Mouse (Mus musculus) liver, embryonic 12.5 days (tissue): ENCODE data around the gene Dpp6. TPM values are rescaled to one million over a fixed set of nuclear protein-coding genes. Genes with fewer than 3 reads are reported as not detected.

Experiments
- ATAC-seq: fragments of 200-750 bp; cut with Nextera tagmentation; 2 replicates; pipeline ENCODE4 v1.8.0; 2017; ENCODE audit warnings: moderate number of reproducible peaks, mild to moderate bottlenecking, moderate library complexity
- H3K27ac ChIP-seq: fragments of 300-500 bp; sonication (generic); 2 replicates; pipeline ENCODE4 v1.5.1; 2016; ENCODE audit warnings: mild to moderate bottlenecking
- H3K27me3 ChIP-seq: fragments of 300-500 bp; sonication (generic); replicated peaks from 2 replicates; pipeline ENCODE4 v1.6.1; 2016; ENCODE audit warnings: mild to moderate bottlenecking, moderate library complexity
- H3K36me3 ChIP-seq: fragments of 300-500 bp; sonication (generic); 2 replicates; pipeline ENCODE4 v1.6.1; 2016; ENCODE audit warnings: mild to moderate bottlenecking, moderate library complexity
- H3K4me1 ChIP-seq: fragments of 300-500 bp; sonication (generic); 2 replicates; pipeline ENCODE4 v1.6.1; 2016
- H3K4me2 ChIP-seq: fragments of 300-500 bp; sonication (generic); 2 replicates; pipeline ENCODE4 v1.6.1; 2016; ENCODE audit warnings: mild to moderate bottlenecking, moderate library complexity
- H3K4me3 ChIP-seq: fragments of 300-500 bp; sonication (generic); 2 replicates; pipeline ENCODE4 v1.5.1; 2016; ENCODE audit warnings: mild to moderate bottlenecking, moderate library complexity
- H3K9ac ChIP-seq: fragments of 300-500 bp; sonication (generic); 2 replicates; pipeline ENCODE4 v1.6.1; 2016; ENCODE audit warnings: mild to moderate bottlenecking, moderate library complexity
- H3K9me3 ChIP-seq: fragments of 300-500 bp; sonication (generic); replicated peaks from 2 replicates; pipeline ENCODE4 v1.6.1; 2016; ENCODE audit warnings: mild to moderate bottlenecking, moderate library complexity
- WGBS: fragments of 180-500 bp; shearing (Covaris S2); methylation state at CpG from one replicate; pipeline ENCODE4 v1.1.7; 2016; ENCODE audit not compliant: insufficient replicate concordance; 5-methylcytosine and 5-hydroxymethylcytosine counted together
- polyA plus RNA-seq: library from polyadenylated mRNA; unstranded; fragments of >200 nt; fragmentation: Nextera tagmentation; extraction: Ambion mirVana; gene quantifications from 2 replicates; pipeline ENCODE4 v1.2.1, GENCODE M21; 2016

Gene Dpp6
- polyA plus RNA-seq, 1 experiment from 2014 or later = 0.67 TPM

- 25% methylated on average over 2 of the region's 2 CpGs for WGBS
- H3K4me1 ChIP-seq = no peaks in the 10 kb centered on the region
- no peak overlapping the region for H3K9ac ChIP-seq
- no peak overlapping the region for H3K4me3 ChIP-seq
- H3K36me3 ChIP-seq = no peaks in the 10 kb centered on the region
- no peak for ATAC-seq
- no peak overlapping the region for H3K4me2 ChIP-seq
- no peaks in the 10 kb centered on the region; the same call in 1 of the 2 replicates for H3K27me3 ChIP-seq
- no peaks in the 10 kb centered on the region for H3K9me3 ChIP-seq
- H3K27ac ChIP-seq = no peak overlapping the region
Observed at GRCm38 (mm10) chr5:27724460-27724859, 907.5 kb downstream of the Dpp6 start.

DNA sequence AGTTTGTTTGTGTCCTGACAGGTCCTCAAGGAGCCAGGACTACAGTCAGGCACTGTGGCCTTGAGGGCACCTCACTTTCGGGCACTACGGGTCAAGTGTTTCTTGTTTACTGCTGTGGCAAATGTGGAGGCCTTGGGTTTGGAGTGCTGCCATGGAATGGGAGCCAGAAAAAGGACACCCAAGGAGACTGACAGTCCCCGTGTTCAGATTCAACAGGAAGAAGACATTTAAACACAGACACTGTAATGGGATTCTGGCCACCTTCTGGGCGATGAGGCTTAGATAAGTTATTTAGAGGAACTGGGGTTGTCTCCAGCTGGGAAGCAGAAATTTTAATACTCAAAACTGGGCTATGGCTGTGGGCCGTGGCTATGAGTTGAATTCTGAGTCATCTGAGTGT lies 913.7 kb downstream of the Dpp6 start:
- no peak overlapping the region for H3K4me2 ChIP-seq
- H3K9me3 ChIP-seq = no peaks in the 10 kb centered on the region
- ATAC-seq = no peak
- H3K36me3 ChIP-seq = no peaks in the 10 kb centered on the region
- H3K4me3 ChIP-seq = no peak overlapping the region
- H3K4me1 ChIP-seq = no peaks in the 10 kb centered on the region
- WGBS = 54% methylated on average over 5 of the region's 5 CpGs
- H3K27me3 ChIP-seq = no peaks in the 10 kb centered on the region; the same call in none of the 2 replicates
- no peak overlapping the region for H3K9ac ChIP-seq
- H3K27ac ChIP-seq = no peak overlapping the region

DNA sequence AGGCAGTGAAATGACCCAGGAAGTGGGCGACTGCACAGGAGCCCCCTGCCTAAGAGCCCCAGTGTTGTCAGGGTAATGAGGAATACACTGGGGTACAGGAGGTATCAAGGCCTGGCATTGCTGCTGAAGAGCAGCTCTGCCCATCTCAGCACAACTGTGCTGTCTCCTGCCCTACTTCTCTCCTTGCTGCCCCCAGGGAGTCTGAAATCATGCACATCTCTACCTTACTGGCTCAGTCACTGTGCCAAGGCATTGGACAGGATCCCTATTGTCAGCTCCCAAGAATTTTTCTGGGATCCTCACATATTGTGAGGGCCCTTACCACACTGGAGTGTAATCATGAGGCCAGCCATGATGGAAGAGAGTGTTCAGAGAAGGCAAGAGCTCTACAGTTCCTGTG lies 914.4 kb downstream of the Dpp6 start:
- Histone ChIP-seq H3K4me2 (no peak overlapping the region), H3K4me1 (no peaks in the 10 kb centered on the region), H3K27me3 (no peaks in the 10 kb centered on the region; the same call in 1 of the 2 replicates), H3K27ac (no peak overlapping the region), H3K9me3 (no peaks in the 10 kb centered on the region), H3K4me3 (no peak overlapping the region), H3K9ac (no peak overlapping the region), H3K36me3 (no peaks in the 10 kb centered on the region)
- ATAC-seq = no peak
- 19% methylated on average over 1 of the region's 1 CpGs for WGBS

DNA sequence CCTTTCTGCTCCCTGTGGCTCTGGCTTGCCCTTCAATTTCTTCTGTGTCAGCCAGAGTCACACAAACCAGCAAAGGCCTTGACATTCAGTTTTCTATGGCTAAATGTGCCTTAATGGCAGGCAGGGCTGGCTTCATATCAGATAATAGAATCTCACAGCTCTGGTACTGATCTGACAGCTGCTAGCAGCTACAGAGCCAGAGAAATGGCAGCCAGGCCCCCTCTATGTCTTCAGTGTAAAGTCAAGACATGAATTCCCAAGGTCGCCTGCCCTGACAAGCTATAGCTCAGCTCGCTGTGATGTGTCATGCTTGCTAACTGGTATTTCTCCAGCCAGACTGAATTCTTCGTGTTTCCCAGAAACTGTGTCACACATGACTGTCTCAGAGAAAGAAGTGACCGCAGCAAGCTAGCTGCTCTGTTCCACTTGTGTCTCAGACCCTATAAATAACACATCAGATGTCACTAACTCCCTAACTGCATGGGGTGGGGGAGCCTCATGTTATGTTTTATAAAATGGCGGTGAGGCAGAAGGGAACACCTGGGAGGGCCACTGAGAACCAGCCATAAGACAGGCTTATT lies 915.4 kb downstream of the Dpp6 start:
- 67% methylated on average over 5 of the region's 5 CpGs for WGBS
- Histone ChIP-seq H3K4me2 (no peak overlapping the region), H3K27me3 (no peaks in the 10 kb centered on the region; the same call in 1 of the 2 replicates), H3K27ac (no peak overlapping the region), H3K9me3 (no peaks in the 10 kb centered on the region), H3K36me3 (no peaks in the 10 kb centered on the region), H3K4me3 (no peak overlapping the region), H3K9ac (no peak overlapping the region), H3K4me1 (no peaks in the 10 kb centered on the region)
- no peak for ATAC-seq

GRCm38 (mm10) chr5:27737168-27737567 lies 920.2 kb downstream of the Dpp6 start:
- Histone ChIP-seq H3K4me3 (no peak overlapping the region), H3K27ac (no peak overlapping the region), H3K4me1 (no peaks in the 10 kb centered on the region), H3K27me3 (no peaks in the 10 kb centered on the region), H3K9ac (no peak overlapping the region), H3K9me3 (no peaks in the 10 kb centered on the region), H3K36me3 (peaks cover 24% of the 10 kb centered on the region), H3K4me2 (no peak overlapping the region)
- peak; percentile 52; the same call in 1 of the 2 replicates for ATAC-seq
- 11% methylated on average over 3 of the region's 3 CpGs for WGBS

- WGBS = 67% methylated on average over 6 of the region's 6 CpGs
- no peak for ATAC-seq
- H3K9ac ChIP-seq = no peak overlapping the region
- no peak overlapping the region for H3K4me3 ChIP-seq
- no peak overlapping the region for H3K4me2 ChIP-seq
- H3K36me3 ChIP-seq = peaks cover 45% of the 10 kb centered on the region
- no peaks in the 10 kb centered on the region for H3K27me3 ChIP-seq
- no peak overlapping the region for H3K27ac ChIP-seq
- H3K9me3 ChIP-seq = no peaks in the 10 kb centered on the region
- H3K4me1 ChIP-seq = no peaks in the 10 kb centered on the region
Observed at GRCm38 (mm10) chr5:27739216-27739615, 922.2 kb downstream of the Dpp6 start.

DNA sequence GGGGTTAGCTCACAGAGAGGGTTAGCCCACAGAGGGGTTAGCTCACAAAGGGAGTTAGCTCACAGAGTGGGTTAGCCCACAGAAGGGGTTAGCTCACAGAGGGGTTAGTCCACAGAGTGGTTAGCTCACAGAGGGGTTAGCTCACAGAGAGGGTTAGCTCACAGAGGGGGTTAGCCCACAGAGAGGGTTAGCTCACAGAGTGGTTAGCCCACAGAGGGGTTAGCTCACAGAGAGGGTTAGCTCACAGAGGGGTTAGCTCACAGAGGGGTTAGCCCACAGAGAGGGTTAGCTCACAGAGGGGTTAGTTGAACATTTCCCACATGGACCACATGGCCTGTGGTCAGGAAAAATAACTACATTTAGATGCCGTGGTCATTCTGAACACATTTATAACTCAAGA lies 927.9 kb downstream of the Dpp6 start:
- no peak for ATAC-seq
- 78% methylated on average over 1 of the region's 1 CpGs for WGBS

DNA sequence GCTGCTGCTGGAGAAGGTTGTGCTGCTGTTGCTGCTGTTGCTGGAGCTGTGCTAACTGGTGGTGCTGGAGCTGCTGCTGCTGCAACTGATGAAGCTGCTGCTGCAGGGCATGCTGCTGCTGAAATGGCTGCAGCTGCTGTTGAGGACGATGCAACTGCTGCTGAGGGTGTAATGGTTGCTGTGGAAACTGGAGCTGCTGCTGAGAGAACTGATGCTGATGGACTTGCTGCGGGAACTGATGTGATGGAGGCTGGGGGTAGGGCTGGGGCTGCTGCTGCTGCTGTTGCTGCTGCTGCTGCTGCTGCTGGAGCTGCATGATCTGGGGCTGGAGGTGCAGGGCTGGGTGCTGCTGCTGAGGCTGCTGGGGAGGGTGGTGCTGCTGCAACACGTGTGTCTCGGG lies 948.8 kb downstream of the Dpp6 start:
- H3K4me3 ChIP-seq = no peak overlapping the region
- no peaks in the 10 kb centered on the region for H3K4me1 ChIP-seq
- no peaks in the 10 kb centered on the region for H3K9me3 ChIP-seq
- no peak overlapping the region for H3K4me2 ChIP-seq
- no peak overlapping the region for H3K27ac ChIP-seq
- 84% methylated on average over 4 of the region's 4 CpGs for WGBS
- H3K27me3 ChIP-seq = no peaks in the 10 kb centered on the region
- no peak overlapping the region for H3K9ac ChIP-seq
- H3K36me3 ChIP-seq = peaks cover 100% of the 10 kb centered on the region
- ATAC-seq = no peak

More for the DNA sequence above, 927.9 kb downstream of the Dpp6 start:
- Histone ChIP-seq H3K27ac (no peak overlapping the region), H3K9me3 (no peaks in the 10 kb centered on the region), H3K27me3 (no peaks in the 10 kb centered on the region), H3K4me3 (no peak overlapping the region), H3K4me2 (no peak overlapping the region), H3K4me1 (no peaks in the 10 kb centered on the region), H3K36me3 (peaks cover 90% of the 10 kb centered on the region), H3K9ac (no peak overlapping the region)

DNA sequence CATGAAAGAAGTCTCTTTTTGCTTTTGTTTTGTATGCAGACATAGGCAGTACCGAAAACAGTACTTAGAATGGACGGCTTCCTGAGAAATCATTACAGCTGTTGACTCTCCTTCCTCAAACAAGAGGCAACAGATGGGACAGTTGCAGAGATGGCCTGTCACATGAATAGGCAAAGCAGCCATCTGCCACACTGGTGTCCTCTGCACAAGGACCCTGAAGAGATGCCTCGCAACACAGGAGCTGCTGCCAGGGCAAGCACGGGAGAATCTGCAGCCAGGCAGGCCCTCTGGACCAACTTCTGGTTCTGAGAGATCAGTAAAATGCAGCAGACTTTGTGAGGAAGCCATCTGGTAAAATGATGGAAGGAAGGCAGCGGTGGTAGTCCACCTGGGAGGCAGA lies 950.9 kb downstream of the Dpp6 start:
- no peak overlapping the region for H3K27ac ChIP-seq
- no peaks in the 10 kb centered on the region for H3K9me3 ChIP-seq
- no peak overlapping the region for H3K9ac ChIP-seq
- WGBS = 84% methylated on average over 5 of the region's 5 CpGs
- peaks cover 100% of the 10 kb centered on the region for H3K36me3 ChIP-seq
- ATAC-seq = no peak
- no peaks in the 10 kb centered on the region for H3K4me1 ChIP-seq
- no peaks in the 10 kb centered on the region for H3K27me3 ChIP-seq
- H3K4me2 ChIP-seq = no peak overlapping the region
- no peak overlapping the region for H3K4me3 ChIP-seq
